Mouse (Mus musculus) left cerebral cortex, postnatal 4 days (tissue): ENCODE measurements around the gene Snx22. TPM values are rescaled to one million over a fixed set of nuclear protein-coding genes. Genes with fewer than 3 reads are reported as not detected.

ENCODE experiments used
- DNase-seq: peaks from one replicate; pipeline ENCODE4 v3.0.0-alpha.2; 2022
- intact Hi-C: fragments of 180-260 bp; cut with DNase I; formaldehyde crosslinking; loops from one replicate; pipeline ENCODE4 v1.15.1; 2025
- total RNA-seq, 2 experiments: library from RNA; stranded (reverse); gene quantifications; 2 replicates each; pipeline ENCODE4 v1.2.3; 2021

Gene Snx22
- 1 to 10 TPM; 5.9 to 7.3 TPM for total RNA-seq

- intact Hi-C loops: no loop called here
- peak; percentile 76 for DNase-seq
These were observed at the start of gene Snx22 for GRCm38 (mm10) chr9:66069583-66069982. Gene Snx22 (minus strand): TSS chr9:66069719.

- intact Hi-C loops: no loop called here
- DNase-seq: no peak
These were observed 47.4 kb upstream of the Snx22 start for GRCm38 (mm10) chr9:66116890-66117289.

- intact Hi-C loops: no loop called here
- DNase-seq: no peak
These were observed 44.8 kb upstream of the Snx22 start for GRCm38 (mm10) chr9:66114341-66114740.

- intact Hi-C loops: no loop called here
- DNase-seq: no peak
These were observed 41.3 kb upstream of the Snx22 start for GRCm38 (mm10) chr9:66110611-66111379.

- intact Hi-C loops: no loop called here
- DNase-seq: no peak
These were observed 40.6 kb upstream of the Snx22 start for GRCm38 (mm10) chr9:66110126-66110525.

- intact Hi-C loops: no loop called here
- no peak for DNase-seq
These were observed 40.1 kb upstream of the Snx22 start for GRCm38 (mm10) chr9:66109574-66109973.

GRCm38 (mm10) chr9:66105168-66105567 is 35.6 kb upstream of the Snx22 start:
- intact Hi-C loops: no loop called here
- no peak for DNase-seq

GRCm38 (mm10) chr9:66104601-66105000 is 35.1 kb upstream of the Snx22 start:
- intact Hi-C loops: no loop called here
- no peak for DNase-seq

GRCm38 (mm10) chr9:66102668-66103067 is 33.1 kb upstream of the Snx22 start:
- no peak for DNase-seq
- intact Hi-C loops: no loop called here

- intact Hi-C loops: no loop called here
- no peak for DNase-seq
These were observed 32.1 kb upstream of the Snx22 start for GRCm38 (mm10) chr9:66101577-66101976.

- intact Hi-C loops: no loop called here
- no peak for DNase-seq
These were observed 23.1 kb upstream of the Snx22 start for GRCm38 (mm10) chr9:66092664-66093063.

- no peak for DNase-seq
- intact Hi-C loops: no loop called here
These were observed 22.1 kb upstream of the Snx22 start for GRCm38 (mm10) chr9:66091327-66092231.

- peak; percentile 8 for DNase-seq
- intact Hi-C loops: no loop called here
These were observed 21.2 kb upstream of the Snx22 start for GRCm38 (mm10) chr9:66090593-66091244.

- DNase-seq: peak; percentile 63
- intact Hi-C loops: no loop called here
These were observed 18.9 kb upstream of the Snx22 start for GRCm38 (mm10) chr9:66088411-66088810.

GRCm38 (mm10) chr9:66087062-66087461 is 17.5 kb upstream of the Snx22 start:
- intact Hi-C loops: no loop called here
- DNase-seq: no peak

GRCm38 (mm10) chr9:66084171-66084570 is 14.7 kb upstream of the Snx22 start:
- peak; percentile 44 for DNase-seq
- intact Hi-C loops: no loop called here

- intact Hi-C loops: no loop called here
These were observed 12.5 kb upstream of the Snx22 start for GRCm38 (mm10) chr9:66081999-66082398.

GRCm38 (mm10) chr9:66080804-66081459 is 11.4 kb upstream of the Snx22 start:
- intact Hi-C loops: no loop called here
- no peak for DNase-seq

More at GRCm38 (mm10) chr9:66081999-66082398, 12.5 kb upstream of the Snx22 start:
- DNase-seq: no peak

- intact Hi-C loops: no loop called here
- peak; percentile 24 for DNase-seq
These were observed 9.0 kb upstream of the Snx22 start for GRCm38 (mm10) chr9:66078493-66078892.

- no peak for DNase-seq
- intact Hi-C loops: no loop called here
These were observed 8.6 kb upstream of the Snx22 start for GRCm38 (mm10) chr9:66078072-66078471.

- no peak for DNase-seq
- intact Hi-C loops: no loop called here
These were observed 3.2 kb upstream of the Snx22 start for GRCm38 (mm10) chr9:66072754-66073153.
